Mouse (Mus musculus): ENCODE results near the gene Msh5. TPM values are rescaled to one million over a fixed set of nuclear protein-coding genes. Genes with fewer than 3 reads are reported as not detected.

Msh5 gene
- polyA plus RNA-seq, 1 experiment from 2014 or later: 2.2 TPM

Other genes starting within 250 kb of the Msh5 start
- not detected for gene Cyp21a1, start 242.2 kb downstream of the Msh5 start, polyA plus RNA-seq (2017; shearing (Covaris generic))
- 25.8 TPM for gene Stk19, start 209.8 kb downstream of the Msh5 start, polyA plus RNA-seq (2017; shearing (Covaris generic))
- gene Dxo, start 209.7 kb downstream of the Msh5 start, polyA plus RNA-seq (2017; shearing (Covaris generic)): 123 TPM
- 128 TPM for gene Skiv2l, start 196.5 kb downstream of the Msh5 start, polyA plus RNA-seq (2017; shearing (Covaris generic))
- gene Nelfe, start 196.4 kb downstream of the Msh5 start, polyA plus RNA-seq (2017; shearing (Covaris generic)): 49.5 TPM
- not detected for gene Cfb, start 184.2 kb downstream of the Msh5 start, polyA plus RNA-seq (2017; shearing (Covaris generic))
- gene Zbtb12, start 167.3 kb downstream of the Msh5 start, polyA plus RNA-seq (2017; shearing (Covaris generic)): 0.21 TPM
- not detected for gene Gm20547, start 164.7 kb downstream of the Msh5 start, polyA plus RNA-seq (2017; shearing (Covaris generic))
- gene C2, start 148.5 kb downstream of the Msh5 start, polyA plus RNA-seq (2017; shearing (Covaris generic)): 1.2 TPM
- gene Ehmt2, start 148.3 kb downstream of the Msh5 start, polyA plus RNA-seq (2017; shearing (Covaris generic)): 57.8 TPM
- not detected for gene Slc44a4, start 132.3 kb downstream of the Msh5 start, polyA plus RNA-seq (2017; shearing (Covaris generic))
- gene Neu1, start 115.5 kb downstream of the Msh5 start, polyA plus RNA-seq (2017; shearing (Covaris generic)): 74.6 TPM
- gene Hspa1b, start 87.5 kb downstream of the Msh5 start, polyA plus RNA-seq (2017; shearing (Covaris generic)): 2,452 TPM
- 125 TPM for gene Gm20481, start 76.8 kb downstream of the Msh5 start, polyA plus RNA-seq (2017; shearing (Covaris generic))
- 1,550 TPM for gene Hspa1a, start 74.6 kb downstream of the Msh5 start, polyA plus RNA-seq (2017; shearing (Covaris generic))
- gene Hspa1l, start 74.0 kb downstream of the Msh5 start, polyA plus RNA-seq (2017; shearing (Covaris generic)): not detected
- 47.6 TPM for gene Lsm2, start 64.9 kb downstream of the Msh5 start, polyA plus RNA-seq (2017; shearing (Covaris generic))
- 182 TPM for gene Vars, start 45.8 kb downstream of the Msh5 start, polyA plus RNA-seq (2017; shearing (Covaris generic))
- 0.10 TPM for gene Vwa7, start 30.2 kb downstream of the Msh5 start, polyA plus RNA-seq (2017; shearing (Covaris generic))
- not detected for gene Sapcd1, start 18.7 kb downstream of the Msh5 start, polyA plus RNA-seq (2017; shearing (Covaris generic))
- gene Clic1, start 3.2 kb upstream of the Msh5 start, polyA plus RNA-seq (2017; shearing (Covaris generic)): 305 TPM
- gene Ddah2, start 12.3 kb upstream of the Msh5 start, polyA plus RNA-seq (2017; shearing (Covaris generic)): 1.00 TPM
- gene Ly6g6c, start 18.6 kb upstream of the Msh5 start, polyA plus RNA-seq (2017; shearing (Covaris generic)): not detected
- not detected for gene Mpig6b, start 19.4 kb upstream of the Msh5 start, polyA plus RNA-seq (2017; shearing (Covaris generic))
- gene Ly6g6e, start 30.2 kb upstream of the Msh5 start, polyA plus RNA-seq (2017; shearing (Covaris generic)): not detected
- not detected for gene Ly6g6d, start 31.3 kb upstream of the Msh5 start, polyA plus RNA-seq (2017; shearing (Covaris generic))
- not detected for gene Ly6g6f, start 38.9 kb upstream of the Msh5 start, polyA plus RNA-seq (2017; shearing (Covaris generic))
- gene Abhd16a, start 42.5 kb upstream of the Msh5 start, polyA plus RNA-seq (2017; shearing (Covaris generic)): 88.6 TPM
- gene Ly6g5c, start 61.5 kb upstream of the Msh5 start, polyA plus RNA-seq (2017; shearing (Covaris generic)): not detected
- gene Ly6g5b, start 68.7 kb upstream of the Msh5 start, polyA plus RNA-seq (2017; shearing (Covaris generic)): 2.1 TPM
- gene Gpank1, start 74.7 kb upstream of the Msh5 start, polyA plus RNA-seq (2017; shearing (Covaris generic)): 43.9 TPM
- 190 TPM for gene Csnk2b, start 75.3 kb upstream of the Msh5 start, polyA plus RNA-seq (2017; shearing (Covaris generic))
- gene D17H6S53E, start 79.6 kb upstream of the Msh5 start, polyA plus RNA-seq (2017; shearing (Covaris generic)): 0.75 TPM
- not detected for gene Apom, start 85.3 kb upstream of the Msh5 start, polyA plus RNA-seq (2017; shearing (Covaris generic))
- 75.1 TPM for gene Bag6, start 88.4 kb upstream of the Msh5 start, polyA plus RNA-seq (2017; shearing (Covaris generic))
- gene Prrc2a, start 118.2 kb upstream of the Msh5 start, polyA plus RNA-seq (2017; shearing (Covaris generic)): 38.6 TPM
- gene Aif1, start 129.3 kb upstream of the Msh5 start, polyA plus RNA-seq (2017; shearing (Covaris generic)): not detected
- 1.6 TPM for gene Lst1, start 141.7 kb upstream of the Msh5 start, polyA plus RNA-seq (2017; shearing (Covaris generic))
- 849 TPM for gene Ltb, start 147.7 kb upstream of the Msh5 start, polyA plus RNA-seq (2017; shearing (Covaris generic))
- gene Tnf, start 155.3 kb upstream of the Msh5 start, polyA plus RNA-seq (2017; shearing (Covaris generic)): 107 TPM
- gene Lta, start 158.6 kb upstream of the Msh5 start, polyA plus RNA-seq (2017; shearing (Covaris generic)): 42.5 TPM
- gene Gm16181, start 174.1 kb upstream of the Msh5 start, polyA plus RNA-seq (2017; shearing (Covaris generic)): not detected
- 4.8 TPM for gene Atp6v1g2, start 186.9 kb upstream of the Msh5 start, polyA plus RNA-seq (2017; shearing (Covaris generic))
- 18.7 TPM for gene Nfkbil1, start 189.0 kb upstream of the Msh5 start, polyA plus RNA-seq (2017; shearing (Covaris generic))
- gene Ddx39b, start 195.0 kb upstream of the Msh5 start, polyA plus RNA-seq (2017; shearing (Covaris generic)): 170 TPM
- gene H2-D1, start 216.0 kb upstream of the Msh5 start, polyA plus RNA-seq (2017; shearing (Covaris generic)): 6,438 TPM